Mouse (Mus musculus): ENCODE measurements around the gene Gm525.
"Not testable (repeated sequence)": the region's sequence is repeated elsewhere in the genome, so short reads cannot be mapped to it uniquely, and the experiment has no call there.

Gene Gm525

GRCm38 (mm10) chr11:89073541-89073940 is at the start of gene Gm525:
Gene Gm525, plus strand, starts transcription at chr11:89073841.
- no peak for DNase-seq (ENCODE audit: extremely low read depth, low read depth)

GRCm38 (mm10) chr11:89024181-89024881 is 49.3 kb upstream of the Gm525 start:
- DNase-seq (ENCODE audit: extremely low read depth, low read depth) = peak; percentile 76

- DNase-seq (ENCODE audit: extremely low read depth, low read depth) = no peak
Observed at GRCm38 (mm10) chr11:89025603-89026002, 48.0 kb upstream of the Gm525 start.

- no peak for DNase-seq (ENCODE audit: extremely low read depth, low read depth)
Observed at GRCm38 (mm10) chr11:89026117-89026516, 47.5 kb upstream of the Gm525 start.

GRCm38 (mm10) chr11:89027955-89028361 is 45.7 kb upstream of the Gm525 start:
- peak; percentile 75 for DNase-seq (ENCODE audit: extremely low read depth, low read depth)

- peak; percentile 88 for DNase-seq (ENCODE audit: extremely low read depth, low read depth)
Observed at GRCm38 (mm10) chr11:89028871-89029405, 44.7 kb upstream of the Gm525 start.

- DNase-seq (ENCODE audit: extremely low read depth, low read depth) = no peak
Observed at GRCm38 (mm10) chr11:89030552-89030951, 43.1 kb upstream of the Gm525 start.

GRCm38 (mm10) chr11:89031189-89031588 is 42.5 kb upstream of the Gm525 start:
- no peak for DNase-seq (ENCODE audit: extremely low read depth, low read depth)

GRCm38 (mm10) chr11:89034592-89034991 is 39.0 kb upstream of the Gm525 start:
- no peak for DNase-seq (ENCODE audit: extremely low read depth, low read depth)

GRCm38 (mm10) chr11:89035552-89035951 is 38.1 kb upstream of the Gm525 start:
- DNase-seq (ENCODE audit: extremely low read depth, low read depth) = no peak

GRCm38 (mm10) chr11:89038496-89038895 is 35.1 kb upstream of the Gm525 start:
- DNase-seq (ENCODE audit: extremely low read depth, low read depth) = no peak

- no peak for DNase-seq (ENCODE audit: extremely low read depth, low read depth)
Observed at GRCm38 (mm10) chr11:89039325-89039724, 34.3 kb upstream of the Gm525 start.

GRCm38 (mm10) chr11:89041073-89041472 is 32.6 kb upstream of the Gm525 start:
- DNase-seq (ENCODE audit: extremely low read depth, low read depth) = not testable (repeated sequence)

GRCm38 (mm10) chr11:89043046-89043445 is 30.6 kb upstream of the Gm525 start:
- DNase-seq (ENCODE audit: extremely low read depth, low read depth) = no peak

- DNase-seq (ENCODE audit: extremely low read depth, low read depth) = not testable (repeated sequence)
Observed at GRCm38 (mm10) chr11:89045501-89045900, 28.1 kb upstream of the Gm525 start.

- DNase-seq (ENCODE audit: extremely low read depth, low read depth) = no peak
Observed at GRCm38 (mm10) chr11:89046021-89046420, 27.6 kb upstream of the Gm525 start.

GRCm38 (mm10) chr11:89051767-89052166 is 21.9 kb upstream of the Gm525 start:
- DNase-seq (ENCODE audit: extremely low read depth, low read depth) = no peak

GRCm38 (mm10) chr11:89055931-89056690 is 17.5 kb upstream of the Gm525 start:
- DNase-seq (ENCODE audit: extremely low read depth, low read depth) = no peak

- peak; percentile 67 for DNase-seq (ENCODE audit: extremely low read depth, low read depth)
Observed at GRCm38 (mm10) chr11:89058515-89059270, 14.9 kb upstream of the Gm525 start.

- peak; percentile 28 for DNase-seq (ENCODE audit: extremely low read depth, low read depth)
Observed at GRCm38 (mm10) chr11:89059919-89060422, 13.7 kb upstream of the Gm525 start.

- DNase-seq (ENCODE audit: extremely low read depth, low read depth) = peak; percentile 66
Observed at GRCm38 (mm10) chr11:89060423-89061089, 13.1 kb upstream of the Gm525 start.

Data from MEL-GATA-1-ER (cell line).